Mouse (Mus musculus): ENCODE results near the gene Bex6.
"Not testable (repeated sequence)": the region's sequence is repeated elsewhere in the genome, so short reads cannot be mapped to it uniquely, and the experiment has no call there.

The Bex6 gene

DNA sequence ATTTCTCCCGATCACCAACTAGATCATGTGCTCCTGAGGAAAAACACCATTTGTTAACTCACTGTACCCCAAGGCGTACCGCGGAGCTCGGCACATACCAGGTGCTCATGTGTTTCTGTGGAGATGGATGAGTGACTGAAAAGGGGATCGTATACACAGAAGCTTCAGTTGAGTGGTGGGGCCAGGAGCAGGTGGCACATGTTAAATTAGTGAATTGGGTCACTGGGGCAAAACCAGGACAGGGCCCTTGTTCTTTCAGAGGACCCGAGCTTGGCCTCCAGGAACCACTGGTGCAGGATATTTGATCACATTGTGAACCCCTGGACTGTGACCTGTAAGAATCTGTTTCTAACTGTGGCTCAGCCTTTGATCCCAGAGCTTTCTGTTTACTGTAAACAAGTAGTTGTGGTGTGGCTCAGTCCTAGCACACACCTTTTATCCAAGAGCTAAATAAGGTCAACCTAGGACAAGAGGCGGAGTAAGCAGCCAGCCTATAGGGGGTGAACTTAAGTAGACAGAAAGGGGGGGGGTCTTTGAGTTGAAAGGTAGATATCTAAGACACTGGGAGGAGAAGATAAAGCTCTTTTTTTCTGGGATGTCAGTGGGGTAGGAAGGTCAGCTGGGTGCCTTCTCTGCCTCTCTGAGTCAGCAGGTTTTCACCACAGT, 5.2 kb upstream of the Bex6 start:
- no peak for DNase-seq

DNA sequence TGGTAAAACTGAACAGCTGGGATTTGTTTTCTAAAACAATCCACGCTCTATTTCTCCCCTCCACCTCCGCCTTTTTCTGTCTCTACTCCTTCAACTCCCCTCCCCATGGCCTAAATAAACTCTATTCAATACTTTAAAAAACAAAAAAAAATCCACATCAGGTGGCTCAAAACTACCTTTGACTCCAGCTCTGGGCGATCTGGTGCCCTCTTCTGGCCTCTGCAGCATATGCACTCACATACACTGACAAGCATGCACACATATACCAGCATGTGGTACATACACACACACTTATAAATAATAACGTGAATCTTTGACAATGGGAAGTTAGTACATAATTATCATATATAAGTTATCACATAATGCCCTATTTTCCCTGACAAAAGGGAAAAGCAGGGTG, 4.6 kb upstream of the Bex6 start:
- DNase-seq: no peak

DNA sequence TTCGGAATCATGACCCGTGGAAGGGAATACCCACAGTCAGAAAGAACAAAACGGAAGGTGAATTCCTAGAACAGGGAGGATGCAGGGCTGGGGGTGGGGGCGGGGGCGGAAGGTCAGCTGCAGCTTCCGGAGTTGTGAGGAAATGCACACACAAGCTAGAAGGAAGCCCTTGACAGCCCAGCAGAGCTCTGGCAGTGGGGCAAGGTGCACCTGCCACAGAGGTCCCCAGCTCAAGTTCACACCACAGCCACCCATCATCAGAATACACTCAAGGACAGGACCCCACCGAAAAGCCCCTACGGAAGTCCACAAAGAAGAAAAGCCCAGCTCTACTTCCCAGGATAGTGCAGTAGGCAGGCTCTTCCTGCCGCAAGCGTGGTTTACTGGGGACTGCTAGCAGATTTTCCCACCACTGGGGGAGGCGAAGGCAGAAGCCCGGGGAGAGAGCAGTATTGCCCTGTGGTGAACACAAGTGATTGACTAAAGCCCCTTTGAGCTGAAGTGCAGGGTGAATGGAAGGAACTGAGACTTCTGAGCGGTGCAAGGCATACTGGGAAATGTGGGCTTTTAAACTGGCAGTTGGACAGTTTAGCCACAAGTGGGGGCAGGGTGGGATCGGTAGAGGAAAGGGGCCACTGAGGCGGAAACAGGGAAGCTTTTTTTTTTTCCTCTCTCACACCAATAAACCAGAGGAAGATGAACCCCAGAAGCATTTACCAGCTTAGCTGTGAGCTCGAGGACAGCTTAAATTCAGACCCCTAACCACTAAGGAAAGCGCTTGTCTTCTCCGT, 2.5 kb upstream of the Bex6 start:
- peak; percentile 44 for DNase-seq

DNA sequence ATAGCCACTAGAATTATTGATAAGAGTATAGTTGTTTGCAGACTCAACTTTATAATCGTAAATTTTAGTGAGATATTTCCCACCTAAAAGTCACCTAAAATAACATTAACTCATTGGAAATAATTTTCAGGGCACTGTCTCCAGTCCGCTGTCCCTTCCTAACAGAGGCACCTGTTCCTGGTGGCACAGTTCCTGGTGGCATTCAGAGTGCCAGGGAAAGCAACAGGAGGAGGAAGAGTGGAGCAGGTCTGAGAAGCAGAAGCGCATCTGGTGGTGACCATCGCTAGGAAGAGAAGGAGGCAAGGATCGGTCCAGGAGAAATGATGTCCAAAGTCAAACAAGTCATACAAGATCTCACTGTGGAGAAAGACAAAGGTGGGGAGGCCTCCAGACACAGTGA, 6.4 kb downstream of the Bex6 start:
- DNase-seq: no peak

DNA sequence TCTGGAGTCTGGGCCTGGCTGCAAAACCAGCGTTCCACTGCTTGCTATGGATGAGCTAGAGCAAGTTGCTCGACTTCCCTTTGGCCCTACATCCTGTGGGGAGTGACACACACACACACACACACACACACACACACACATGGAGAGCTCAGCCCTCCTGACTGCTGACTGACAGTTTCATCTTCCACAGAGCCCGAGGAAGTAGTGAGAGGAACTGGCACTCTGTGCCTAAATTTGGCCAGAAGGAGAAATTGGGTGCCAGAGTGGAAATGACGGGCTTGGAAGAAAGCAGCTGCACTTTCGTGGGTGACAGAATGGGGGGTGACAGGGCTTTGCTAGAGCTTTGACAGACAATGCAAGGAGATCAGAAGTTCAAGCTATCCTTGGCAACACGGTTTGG, 9.5 kb downstream of the Bex6 start:
- peak; percentile 57 for DNase-seq

DNA sequence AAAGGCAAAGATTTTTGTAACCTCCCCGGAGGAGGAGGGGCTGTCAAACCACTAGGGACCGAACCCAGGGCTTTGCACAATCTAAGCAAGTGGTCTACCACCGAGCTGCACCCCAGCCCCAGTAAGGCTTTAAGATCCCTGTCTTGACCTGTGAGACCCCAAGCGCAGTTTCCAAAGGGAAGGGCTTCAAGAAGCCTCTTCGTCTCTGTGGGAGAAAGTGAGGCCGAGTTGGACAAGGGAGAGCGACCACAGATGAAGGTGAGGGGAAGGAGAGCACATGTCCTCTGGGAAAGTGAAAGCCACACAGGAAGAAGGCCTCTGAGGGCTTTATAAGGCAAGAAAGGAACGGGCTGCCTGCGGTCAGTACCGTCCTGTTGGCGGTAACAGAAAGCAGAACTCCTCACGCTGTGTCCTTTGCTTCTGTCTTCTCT, 10.4 kb downstream of the Bex6 start:
- peak; percentile 17 for DNase-seq

DNA sequence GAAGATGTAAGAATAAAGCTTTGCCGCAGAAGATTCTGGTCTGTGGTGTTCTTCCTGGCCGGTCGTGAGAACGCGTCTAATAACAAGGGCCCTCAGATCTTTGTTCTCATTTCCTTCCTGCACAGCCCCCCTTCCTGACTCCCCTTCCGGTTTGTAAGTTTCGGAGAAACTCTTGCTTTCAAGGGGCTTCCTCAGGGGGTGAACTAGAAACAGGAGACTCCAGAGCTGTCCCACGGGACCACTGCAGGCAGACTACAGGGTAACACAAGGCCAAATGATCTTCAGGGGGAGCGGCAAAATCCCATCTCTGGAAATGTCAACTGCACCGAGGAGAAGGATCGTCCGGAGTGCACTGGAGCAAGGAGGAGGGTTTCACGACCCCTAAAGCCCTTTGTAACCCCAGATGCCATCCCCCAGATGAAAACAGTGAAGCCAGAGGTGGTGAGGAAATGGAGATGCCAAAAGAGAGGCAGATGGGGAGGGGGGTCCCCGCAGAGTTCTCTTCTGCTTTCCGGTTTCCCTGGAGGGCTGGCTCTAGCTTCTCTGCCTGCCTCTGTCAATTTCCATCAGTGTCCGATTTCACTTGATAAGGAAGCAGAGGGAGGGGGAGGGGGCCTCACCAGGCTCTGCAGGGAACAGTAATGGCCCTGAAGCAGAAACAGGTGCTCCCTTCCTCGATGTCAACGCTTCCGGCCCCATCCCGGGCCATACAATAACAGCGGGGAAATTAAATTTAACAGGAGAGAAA, 20.8 kb downstream of the Bex6 start:
- peak; percentile 76 for DNase-seq

DNA sequence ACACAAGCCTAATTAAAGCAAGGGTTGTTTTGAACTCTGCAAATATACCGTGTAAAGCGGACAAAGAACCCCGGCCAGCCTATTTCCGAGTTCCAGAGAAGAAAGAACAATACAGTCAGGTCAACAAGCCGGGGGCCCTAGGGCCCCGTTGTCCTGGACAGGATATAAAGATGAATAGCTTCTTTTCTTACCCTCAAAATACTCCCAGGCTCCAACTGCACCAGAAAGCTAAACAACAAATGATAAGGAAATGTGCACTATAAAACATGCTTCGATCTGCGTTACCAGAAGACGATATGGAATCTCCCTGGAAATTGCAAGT, 21.3 kb downstream of the Bex6 start:
- DNase-seq: no peak

DNA sequence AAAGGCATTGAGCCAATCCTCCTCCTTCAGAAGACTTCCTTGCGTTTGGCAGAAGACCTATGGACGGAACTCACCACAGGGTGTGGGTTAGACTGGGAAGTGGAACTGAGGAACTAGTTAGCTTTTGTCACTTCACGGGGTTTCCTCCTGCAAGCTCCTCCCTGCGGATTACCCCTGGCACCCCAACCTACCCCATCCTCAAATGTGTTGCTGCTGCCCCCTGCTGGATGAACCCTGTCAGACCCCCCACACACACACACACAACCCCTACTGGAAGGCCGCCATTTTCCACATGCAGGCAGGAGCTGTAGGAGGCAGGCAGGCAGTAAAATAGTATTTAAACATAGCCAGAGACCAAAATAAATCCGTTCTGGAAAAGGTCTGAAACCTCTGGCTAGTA, 23.1 kb downstream of the Bex6 start:
- peak; percentile 66 for DNase-seq

DNA sequence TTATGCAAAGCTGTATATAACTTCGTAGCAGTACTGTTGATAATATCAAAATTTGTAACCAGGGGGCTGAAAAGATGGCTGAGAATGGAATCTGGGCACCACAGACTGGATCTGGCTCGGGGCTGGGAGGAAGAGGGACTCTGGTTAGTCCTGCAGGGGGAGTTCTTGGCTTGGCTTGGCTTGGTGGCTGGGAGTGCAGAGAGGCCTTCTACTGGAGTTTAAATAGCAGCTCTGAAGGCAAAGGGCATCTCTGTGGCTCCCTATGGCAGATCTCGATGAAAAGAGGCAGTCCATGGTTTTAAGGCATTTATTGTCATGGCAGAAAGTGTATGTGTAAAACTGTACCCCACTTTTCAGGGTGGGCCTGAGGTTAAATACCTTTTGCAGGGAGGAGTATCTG, 25.3 kb downstream of the Bex6 start:
- DNase-seq: peak; percentile 27

DNA sequence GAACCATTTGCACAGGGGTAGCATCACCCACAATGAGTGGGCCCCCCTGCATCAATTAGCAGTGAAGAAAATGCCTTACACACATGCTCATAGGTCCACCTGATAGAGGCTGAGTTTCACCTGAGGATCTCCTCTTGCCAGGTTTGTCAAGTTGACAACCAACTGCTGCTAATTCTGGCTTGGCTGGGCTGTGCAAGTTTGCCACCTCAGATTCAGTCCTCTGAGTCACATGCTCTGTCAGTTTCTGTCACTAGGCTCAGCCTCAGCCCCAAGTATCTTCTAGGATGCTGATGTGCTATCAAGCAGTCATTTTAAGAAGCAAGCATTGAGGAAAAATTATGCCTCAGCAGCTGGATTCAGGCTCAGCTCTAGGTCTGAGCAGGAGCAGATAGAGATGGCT, 34.5 kb downstream of the Bex6 start:
- no peak for DNase-seq

DNA sequence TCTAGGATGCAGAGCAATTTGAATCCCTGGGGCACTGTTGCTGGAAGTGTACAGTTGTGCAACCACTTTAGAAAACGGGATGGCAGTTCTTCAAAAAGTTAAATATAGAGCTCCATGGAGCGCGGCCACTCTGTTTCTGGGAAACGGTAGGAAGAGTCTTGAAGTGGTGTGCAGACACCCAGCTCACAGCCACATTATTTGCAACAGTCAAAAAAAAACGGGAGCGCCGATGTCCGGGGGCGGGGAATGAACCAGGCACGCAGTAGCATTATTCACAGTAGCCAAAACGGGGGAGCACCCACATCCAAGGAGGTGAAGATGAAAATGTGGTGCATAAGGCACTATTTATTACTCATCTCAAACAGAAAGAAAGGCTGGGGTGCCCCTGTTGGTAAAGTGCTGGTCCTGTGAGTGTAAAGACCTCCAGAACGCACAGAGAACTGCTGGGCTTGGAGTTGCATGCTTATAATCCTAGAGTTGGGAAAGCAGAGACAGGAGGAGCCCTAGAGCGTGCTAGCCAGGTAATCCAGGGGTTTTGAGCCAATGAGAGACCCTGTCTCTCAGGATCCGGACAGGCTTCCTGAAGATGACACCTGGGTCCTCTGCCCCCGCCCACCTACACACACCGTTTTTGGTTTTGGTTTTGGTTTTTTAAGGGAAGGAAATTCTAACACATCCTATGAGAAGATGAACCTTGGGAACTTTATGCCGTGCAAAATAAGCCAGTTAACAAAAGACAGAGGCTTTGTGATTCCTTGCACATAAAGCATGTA, 35.4 kb downstream of the Bex6 start:
- DNase-seq: no peak

DNA sequence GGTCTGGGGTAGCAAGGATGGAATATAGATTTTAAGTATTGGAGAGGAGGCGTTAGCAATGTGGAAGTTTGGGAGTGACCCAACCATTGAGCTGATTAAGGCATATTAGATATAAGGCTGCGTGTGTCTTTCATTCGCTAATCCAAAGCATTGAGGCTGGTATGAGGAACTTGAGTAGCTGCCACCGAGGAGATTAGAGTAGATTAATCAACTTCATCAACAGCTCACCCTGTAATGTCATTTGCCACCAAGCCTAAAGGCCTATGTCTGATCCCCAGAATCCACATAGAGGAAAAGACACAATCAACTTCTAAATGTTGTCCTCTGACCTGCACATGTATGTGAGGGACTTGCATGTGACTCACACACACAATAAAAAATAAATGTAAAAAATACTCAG, 42.2 kb downstream of the Bex6 start:
- DNase-seq: no peak

DNA sequence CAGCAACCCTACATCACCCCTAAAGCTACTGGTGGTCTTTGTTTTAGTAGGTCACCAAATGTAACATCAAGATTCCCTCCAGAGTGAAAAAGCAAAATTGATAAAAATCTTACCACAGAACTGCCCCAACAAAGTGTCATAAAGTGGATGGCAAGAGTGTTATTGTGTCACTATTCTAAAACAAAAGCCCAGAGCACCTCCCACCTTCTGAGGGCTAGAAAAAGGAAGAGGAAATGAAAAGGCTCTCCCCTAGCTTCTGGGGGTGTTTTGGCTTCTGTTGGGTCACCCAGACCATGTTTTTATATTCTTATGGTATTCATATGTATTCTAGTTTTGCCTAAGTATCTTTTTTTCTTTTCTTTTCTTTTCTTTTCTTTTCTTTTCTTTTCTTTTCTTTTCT, 42.8 kb downstream of the Bex6 start:
- no peak for DNase-seq

DNA sequence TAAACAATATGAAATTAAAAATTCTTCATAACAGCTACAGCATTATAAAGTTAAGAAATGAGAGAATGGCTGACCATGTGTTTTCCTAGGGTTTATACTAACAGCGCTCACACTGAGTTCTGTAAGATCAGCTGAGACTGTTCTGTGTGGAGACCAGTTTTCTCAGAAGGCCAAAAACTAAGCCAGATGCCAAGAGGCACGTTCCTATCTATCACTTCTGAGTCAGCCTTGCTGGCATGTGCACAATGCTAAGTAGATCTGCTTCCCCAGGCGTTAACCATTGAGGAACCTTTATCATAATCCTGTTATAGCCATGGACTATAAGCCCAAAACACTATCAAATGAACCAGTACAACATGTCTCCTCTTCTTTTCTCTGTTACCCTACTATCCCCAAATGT, 52.4 kb downstream of the Bex6 start:
- not testable (repeated sequence) for DNase-seq
